ENCODE assay signal across 14 mouse cellular contexts in genomic region chr12:71578912-71579311, GRCm38 (mm10).
DNase-seq lines count a peak whose midpoint lies in the region; ATAC-seq and TF ChIP-seq lines count a peak whose summit lies in the region.
"Had no signal": no experiment of that assay in that cellular context is flagged by ENCODE, and none has a peak within 500 bp of the region (broad histone marks: within the 10 kb centered on the region; RNA-seq: fewer than 3 reads in every experiment).

No protein-coding gene starts in this region.

- peak; percentile 39 for DNase-seq in kidney, adult 2 months
- peak; percentile 85 for DNase-seq in brain, embryonic 14.5 days (ENCODE audit: low read depth)
- DNase-seq in kidney, adult 9 months, result peak; percentile 24
- no peak for DNase-seq in heart, postnatal 10 days
- DNase-seq in thymus, postnatal 10 days (ENCODE audit: low spot score in 2 of 2), result no peak
- DNase-seq in ovary, postnatal 14 days (ENCODE audit: low spot score), result no peak
- DNase-seq: cerebellum, postnatal 36 days; layer of hippocampus, postnatal 36 days; right cerebral cortex, postnatal 4 days; thymus, adult 2 months had no signal

- H3K9ac ChIP-seq in kidney, embryonic 15.5 days, result no peak overlapping the region
- no peak overlapping the region for H3K9ac ChIP-seq in neural tube, embryonic 14.5 days (replicated peaks; ENCODE audit: low read depth, low read length)
- H3K9ac ChIP-seq: heart, embryonic 15.5 days; liver, embryonic 14.5 days had no signal

- TF ChIP-seq CTCF in kidney, adult 2 months (conservative IDR thresholded peaks at IDR 0.05; ENCODE audit: insufficient read depth, insufficient read length, low read depth, low read length), result no peak
- no peak for TF ChIP-seq CTCF in brain, embryonic 14.5 days (IDR thresholded peaks at IDR 0.05; ENCODE audit: borderline replicate concordance, extremely low read depth, insufficient read depth, insufficient read length)

- no peaks in the 10 kb centered on the region for H3K27me3 ChIP-seq in kidney, adult 2 months (replicated peaks; ENCODE audit: control insufficient read depth, insufficient read depth, low read length)
- H3K27me3 ChIP-seq in kidney, embryonic 15.5 days, result no peaks in the 10 kb centered on the region
- H3K27me3 ChIP-seq in neural tube, embryonic 14.5 days (ENCODE audit: control insufficient read depth, insufficient read depth, low read length), result no peaks in the 10 kb centered on the region
- H3K27me3 ChIP-seq: heart, embryonic 15.5 days had no signal

- no peak for TF ChIP-seq POLR2A in kidney, adult 2 months (IDR thresholded peaks at IDR 0.05; ENCODE audit: low read depth, low read length)
- no peak for TF ChIP-seq POLR2A in brain, embryonic 14.5 days (IDR thresholded peaks at IDR 0.05; ENCODE audit: borderline replicate concordance, extremely low read depth, insufficient read depth, insufficient read length, poor library complexity, severe bottlenecking)

- no peak overlapping the region for H3K27ac ChIP-seq in kidney, adult 2 months (ENCODE audit: insufficient read depth, low read depth, low read length)
- H3K27ac ChIP-seq in kidney, embryonic 15.5 days, result no peak overlapping the region
- peak overlapping the region; percentile 44; the same call in 1 of the 2 replicates for H3K27ac ChIP-seq in neural tube, embryonic 14.5 days (ENCODE audit: low read depth, low read length)
- H3K27ac ChIP-seq: heart, embryonic 15.5 days; liver, embryonic 14.5 days had no signal

- H3K4me3 ChIP-seq in kidney, adult 2 months (ENCODE audit: insufficient read depth, low read depth, low read length), result no peak overlapping the region
- H3K4me3 ChIP-seq in kidney, embryonic 15.5 days (replicated peaks), result no peak overlapping the region
- no peak overlapping the region for H3K4me3 ChIP-seq in neural tube, embryonic 14.5 days (ENCODE audit: low read depth, low read length)
- H3K4me3 ChIP-seq: heart, embryonic 15.5 days had no signal

- no peak overlapping the region for H3K4me2 ChIP-seq in kidney, embryonic 15.5 days
- no peak overlapping the region for H3K4me2 ChIP-seq in neural tube, embryonic 14.5 days (ENCODE audit: low read depth, low read length)
- H3K4me2 ChIP-seq: heart, embryonic 15.5 days had no signal

- ATAC-seq in kidney, embryonic 15.5 days (replicated peaks; ENCODE audit: low FRiP score), result no peak
- peak; percentile 69; the same call in 1 of the 2 replicates for ATAC-seq in neural tube, embryonic 14.5 days (ENCODE audit: low read depth)

- no peaks in the 10 kb centered on the region for H3K9me3 ChIP-seq in kidney, embryonic 15.5 days (replicated peaks)
- H3K9me3 ChIP-seq in neural tube, embryonic 14.5 days (ENCODE audit: control insufficient read depth, low read length), result no peaks in the 10 kb centered on the region
- H3K9me3 ChIP-seq: heart, embryonic 15.5 days had no signal

- no peaks in the 10 kb centered on the region for H3K36me3 ChIP-seq in kidney, adult 2 months (ENCODE audit: control insufficient read depth, insufficient read depth, low read length)
- no peaks in the 10 kb centered on the region for H3K36me3 ChIP-seq in kidney, embryonic 15.5 days
- no peaks in the 10 kb centered on the region for H3K36me3 ChIP-seq in neural tube, embryonic 14.5 days (ENCODE audit: control insufficient read depth, insufficient read depth, low read length)
- H3K36me3 ChIP-seq: heart, embryonic 15.5 days had no signal

- WGBS in kidney, adult 2 months, result 30% methylated on average over 11 of the region's 11 CpGs
- 26% methylated on average over 11 of the region's 11 CpGs for WGBS in kidney, embryonic 15.5 days
- 16% methylated on average over 11 of the region's 11 CpGs for WGBS in neural tube, embryonic 14.5 days

- no peaks in the 10 kb centered on the region for H3K4me1 ChIP-seq in kidney, adult 2 months (ENCODE audit: control insufficient read depth, insufficient read depth, low read length)
- peaks cover 34% of the 10 kb centered on the region for H3K4me1 ChIP-seq in kidney, embryonic 15.5 days
- peaks cover 26% of the 10 kb centered on the region for H3K4me1 ChIP-seq in neural tube, embryonic 14.5 days (ENCODE audit: control insufficient read depth, insufficient read depth, low read length)

- intact Hi-C loops in heart, postnatal 10 days (cut with DNase I), result no loop called here

Comparison
In these comparisons a context has a peak if more than half of its experiments do, and no peak if none do; other contexts are left out.
1. DNase-seq: peak in kidney, adult 2 months (single experiment), brain, embryonic 14.5 days (single experiment) and kidney, adult 9 months (single experiment); none in heart, postnatal 10 days (0 of 2), thymus, postnatal 10 days (0 of 2) and ovary, postnatal 14 days (single experiment).